Mouse (Mus musculus) embryonic facial prominence, embryonic 10.5 days (tissue): ENCODE data around the gene Letmd1. TPM values are rescaled to one million over a fixed set of nuclear protein-coding genes. Genes with fewer than 3 reads are reported as not detected.
A peak's percentile ranks its signal among the peaks of the same experiment; 100 is the strongest.
"Not testable (repeated sequence)": the region's sequence is repeated elsewhere in the genome, so short reads cannot be mapped to it uniquely, and the experiment has no call there.

Experiments
- DNase-seq: peaks from one replicate; pipeline ENCODE4 v3.0.0-alpha.2; 2017; ENCODE audit warnings: low spot score
- H3K27ac ChIP-seq: fragments of 300-500 bp; sonication (generic); replicated peaks from 2 replicates; pipeline ENCODE4 v1.5.1; 2016; ENCODE audit warnings: mild to moderate bottlenecking
- H3K27me3 ChIP-seq: fragments of 300-500 bp; sonication (generic); replicated peaks from 2 replicates; pipeline ENCODE4 v1.6.1; 2016; ENCODE audit warnings: low read depth, mild to moderate bottlenecking; ENCODE audit not compliant: poor library complexity, severe bottlenecking
- H3K36me3 ChIP-seq: fragments of 300-500 bp; sonication (generic); replicated peaks from 2 replicates; pipeline ENCODE4 v1.6.1; 2016; ENCODE audit warnings: mild to moderate bottlenecking, moderate library complexity
- H3K4me1 ChIP-seq: fragments of 300-500 bp; sonication (generic); 2 replicates; pipeline ENCODE4 v1.6.1; 2016
- H3K4me3 ChIP-seq: fragments of 300-500 bp; sonication (generic); 2 replicates; pipeline ENCODE4 v1.5.1; 2016; ENCODE audit warnings: mild to moderate bottlenecking, moderate library complexity
- H3K9me3 ChIP-seq: fragments of 300-500 bp; sonication (generic); 2 replicates; pipeline ENCODE4 v1.6.1; 2016; ENCODE audit warnings: mild to moderate bottlenecking
- WGBS: fragments of 180-500 bp; shearing (Covaris S2); methylation state at CpG from one replicate; pipeline ENCODE4 v1.1.7; 2016; 5-methylcytosine and 5-hydroxymethylcytosine counted together
- polyA plus RNA-seq: library from polyadenylated mRNA; unstranded; fragments of >200 nt; fragmentation: Nextera tagmentation; extraction: Ambion mirVana; gene quantifications from 2 replicates; pipeline ENCODE4 v1.2.1, GENCODE M21; 2016

Gene Letmd1
- polyA plus RNA-seq, 1 experiment from 2014 or later: 38.6 TPM

DNA sequence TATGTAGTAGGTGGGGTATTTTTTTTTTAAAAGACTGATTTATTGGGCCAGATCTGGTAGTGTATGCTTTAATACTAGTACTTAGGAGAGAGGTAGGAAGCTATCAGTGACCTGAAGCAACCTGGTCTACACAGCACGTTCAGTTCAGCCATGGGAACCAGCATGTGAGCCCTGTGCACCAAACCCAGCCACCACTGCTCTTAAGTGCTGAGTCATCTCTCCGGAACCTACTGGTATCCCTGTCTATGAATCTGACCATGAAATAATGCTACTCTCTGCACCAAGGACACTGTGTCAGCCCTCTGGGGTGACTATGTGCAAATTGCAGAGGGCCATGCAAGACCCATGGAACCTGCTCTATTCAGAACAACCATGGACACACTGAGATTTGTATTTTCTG lies 18.2 kb downstream of the Letmd1 start:
- Histone ChIP-seq H3K4me3 (no peak overlapping the region), H3K27ac (no peak overlapping the region), H3K27me3 (no peaks in the 10 kb centered on the region), H3K9me3 (no peaks in the 10 kb centered on the region), H3K4me1 (peaks cover 51% of the 10 kb centered on the region), H3K36me3 (peaks cover 78% of the 10 kb centered on the region)
- WGBS: 91% methylated on average over 2 of the region's 2 CpGs
- DNase-seq: no peak

DNA sequence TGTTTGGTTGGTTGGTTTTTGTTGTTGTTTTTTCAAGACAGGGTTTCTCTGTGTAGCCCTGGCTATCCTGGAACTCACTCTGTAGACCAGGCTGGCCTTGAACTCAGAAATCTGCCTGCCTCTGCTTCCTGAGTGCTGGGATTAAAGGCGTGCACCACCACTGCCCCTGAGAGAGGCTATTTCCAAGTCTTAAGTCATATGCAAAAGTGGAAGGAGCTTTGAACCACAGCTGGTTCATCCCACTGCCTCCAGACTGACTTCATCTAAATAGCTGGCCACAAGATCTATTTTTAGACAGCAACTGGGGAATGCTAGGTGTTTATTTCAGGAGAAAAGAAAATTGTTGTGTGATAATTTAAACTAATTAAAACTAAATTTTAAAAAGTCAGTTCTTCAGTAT lies 19.5 kb downstream of the Letmd1 start:
- H3K9me3 ChIP-seq, H3K4me3 ChIP-seq, H3K27ac ChIP-seq, DNase-seq, H3K27me3 ChIP-seq: not testable (repeated sequence)
- 88% methylated on average over 1 of the region's 1 CpGs for WGBS
- Histone ChIP-seq H3K36me3 (peaks cover 66% of the 10 kb centered on the region), H3K4me1 (peaks cover 64% of the 10 kb centered on the region)

DNA sequence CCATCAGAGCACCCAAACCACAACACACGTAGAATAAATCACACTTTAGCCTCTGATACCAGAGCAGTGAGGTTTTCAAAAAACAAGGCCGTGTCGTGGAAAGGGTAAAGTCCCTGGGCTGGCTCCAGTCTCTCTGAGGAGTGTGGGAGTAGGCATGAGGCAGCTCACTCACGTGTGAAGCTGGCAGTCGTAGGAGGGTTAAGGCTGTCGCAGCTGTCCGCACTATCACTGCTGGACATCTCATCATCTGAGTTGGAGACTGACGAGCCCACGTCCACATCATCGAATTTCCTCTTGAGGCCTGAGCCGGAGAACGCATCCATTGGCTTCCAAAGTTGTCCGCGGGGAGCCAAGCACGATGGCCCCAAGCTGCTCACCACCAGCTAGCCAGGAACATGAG lies 20.4 kb downstream of the Letmd1 start:
- no peaks in the 10 kb centered on the region for H3K9me3 ChIP-seq
- no peak overlapping the region; the same call in 1 of the 2 replicates for H3K27ac ChIP-seq
- H3K4me3 ChIP-seq: no peak overlapping the region
- whole genome bisulfite sequencing: 88% methylated on average over 15 of the region's 15 CpGs
- H3K27me3 ChIP-seq: no peaks in the 10 kb centered on the region
- H3K36me3 ChIP-seq: peaks cover 56% of the 10 kb centered on the region
- no peak for DNase-seq
- H3K4me1 ChIP-seq: peaks cover 74% of the 10 kb centered on the region

DNA sequence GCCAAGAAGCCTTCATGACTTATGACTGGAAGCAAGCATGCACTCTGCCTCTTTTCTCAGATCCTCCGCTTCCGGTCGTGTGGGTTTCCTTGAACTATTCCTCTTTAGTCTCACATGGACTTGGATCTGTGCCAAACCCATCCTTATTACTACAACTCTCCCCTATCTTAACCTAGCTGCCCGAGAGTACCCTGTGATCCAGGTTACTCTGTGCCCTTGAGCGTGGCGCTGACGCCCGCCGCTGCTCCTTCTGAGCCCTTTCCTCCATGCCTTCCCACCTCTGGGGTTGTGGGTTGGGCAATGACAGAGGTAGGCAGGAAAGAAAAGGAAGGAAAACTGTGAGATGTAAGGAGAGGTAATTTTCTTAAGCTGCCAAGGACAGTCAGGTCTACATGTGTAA lies 23.1 kb downstream of the Letmd1 start:
- peaks cover 61% of the 10 kb centered on the region for H3K4me1 ChIP-seq
- DNase-seq: no peak
- WGBS: 91% methylated on average over 9 of the region's 9 CpGs

DNA sequence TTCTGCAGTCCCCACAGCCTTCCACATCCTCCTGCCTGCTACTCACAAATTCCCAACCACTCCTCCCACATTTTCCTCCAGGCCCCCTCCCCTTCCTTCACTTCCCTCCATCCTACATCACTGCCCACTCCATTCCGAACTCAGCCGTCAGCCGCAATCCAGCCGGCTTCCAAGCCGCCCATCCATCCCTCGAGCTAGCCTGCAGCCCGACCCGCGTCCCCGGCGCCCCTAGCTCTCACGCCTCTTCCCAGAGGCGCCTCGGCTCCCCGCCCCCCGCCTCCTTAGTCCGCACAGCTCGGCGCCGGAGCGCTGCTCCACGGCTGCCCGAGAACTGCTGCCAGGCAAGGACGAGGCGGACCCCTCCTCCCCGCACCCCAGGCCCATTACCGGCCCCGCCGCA lies 25.8 kb downstream of the Letmd1 start:
- H3K4me1 ChIP-seq: peaks cover 46% of the 10 kb centered on the region
- under 1% methylated on average over 29 of the region's 29 CpGs for WGBS
- DNase-seq: no peak

More for the DNA sequence above, 23.1 kb downstream of the Letmd1 start:
- Histone ChIP-seq H3K36me3 (peaks cover 29% of the 10 kb centered on the region), H3K9me3 (no peaks in the 10 kb centered on the region), H3K4me3 (no peak overlapping the region), H3K27ac (no peak overlapping the region), H3K27me3 (no peaks in the 10 kb centered on the region)

DNA sequence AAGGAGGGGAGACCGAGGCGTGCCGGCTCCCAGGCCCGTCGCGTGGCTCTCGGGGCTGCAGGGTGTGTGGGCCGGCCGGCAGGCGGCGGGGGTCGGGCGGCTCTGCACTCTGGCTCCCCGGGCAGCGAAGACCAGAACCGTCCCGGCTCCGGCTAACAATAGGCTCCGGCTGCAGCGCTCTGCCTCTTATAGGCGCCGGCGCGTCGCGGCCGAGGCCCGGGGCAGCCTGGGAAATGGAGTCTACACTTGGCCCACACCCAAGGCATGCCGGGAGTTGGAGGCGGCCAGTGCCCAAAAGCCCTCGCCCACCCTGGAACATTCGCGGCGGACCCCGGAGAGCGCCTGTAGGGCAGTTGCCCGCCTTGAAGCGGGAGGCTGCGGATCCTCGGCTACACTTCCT lies 26.3 kb downstream of the Letmd1 start, which contains the start of gene Csrnp2:
Csrnp2 (minus strand) TSS at position 387 of the 400 bp plus-strand sequence.
- WGBS: 0% methylated on average over 40 of the region's 40 CpGs
- Histone ChIP-seq H3K27me3 (no peaks in the 10 kb centered on the region), H3K9me3 (no peaks in the 10 kb centered on the region), H3K4me3 (peak within 1 kb of the TSS; percentile 84), H3K4me1 (peaks cover 42% of the 10 kb centered on the region), H3K36me3 (no peaks in the 10 kb centered on the region; the same call in 1 of the 2 replicates), H3K27ac (peak within 1 kb of the TSS; percentile 98)
- peak; percentile 97 for DNase-seq

More for the DNA sequence above, 25.8 kb downstream of the Letmd1 start:
- Histone ChIP-seq H3K9me3 (no peaks in the 10 kb centered on the region), H3K27ac (peak overlapping the region; percentile 98), H3K4me3 (peak overlapping the region; percentile 84), H3K36me3 (peaks cover 2% of the 10 kb centered on the region), H3K27me3 (no peaks in the 10 kb centered on the region)

DNA sequence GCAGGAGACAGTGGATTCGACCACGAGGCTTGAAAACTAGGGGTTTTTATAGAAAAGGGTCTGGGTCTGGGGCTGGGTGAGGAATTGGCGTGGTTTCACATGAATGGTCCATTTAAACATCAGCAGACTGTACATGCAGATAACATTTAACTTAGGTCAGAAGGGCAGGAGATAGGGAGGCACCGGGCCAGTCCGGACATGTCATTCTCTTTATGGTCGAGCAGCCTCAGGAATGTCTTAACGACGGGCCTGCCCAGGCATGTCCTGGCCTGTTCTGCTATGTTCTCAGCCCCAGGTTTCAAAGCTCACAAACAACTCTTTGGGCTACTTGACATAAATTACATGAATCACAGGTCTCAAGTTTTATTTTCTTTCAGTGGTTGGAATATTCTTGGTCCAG lies 30.7 kb downstream of the Letmd1 start:
- 90% methylated on average over 8 of the region's 8 CpGs for whole genome bisulfite sequencing
- H3K4me1 ChIP-seq, H3K9me3 ChIP-seq, H3K4me3 ChIP-seq, H3K27me3 ChIP-seq, H3K27ac ChIP-seq, DNase-seq: not testable (repeated sequence)
- H3K36me3 ChIP-seq: peaks cover 17% of the 10 kb centered on the region

DNA sequence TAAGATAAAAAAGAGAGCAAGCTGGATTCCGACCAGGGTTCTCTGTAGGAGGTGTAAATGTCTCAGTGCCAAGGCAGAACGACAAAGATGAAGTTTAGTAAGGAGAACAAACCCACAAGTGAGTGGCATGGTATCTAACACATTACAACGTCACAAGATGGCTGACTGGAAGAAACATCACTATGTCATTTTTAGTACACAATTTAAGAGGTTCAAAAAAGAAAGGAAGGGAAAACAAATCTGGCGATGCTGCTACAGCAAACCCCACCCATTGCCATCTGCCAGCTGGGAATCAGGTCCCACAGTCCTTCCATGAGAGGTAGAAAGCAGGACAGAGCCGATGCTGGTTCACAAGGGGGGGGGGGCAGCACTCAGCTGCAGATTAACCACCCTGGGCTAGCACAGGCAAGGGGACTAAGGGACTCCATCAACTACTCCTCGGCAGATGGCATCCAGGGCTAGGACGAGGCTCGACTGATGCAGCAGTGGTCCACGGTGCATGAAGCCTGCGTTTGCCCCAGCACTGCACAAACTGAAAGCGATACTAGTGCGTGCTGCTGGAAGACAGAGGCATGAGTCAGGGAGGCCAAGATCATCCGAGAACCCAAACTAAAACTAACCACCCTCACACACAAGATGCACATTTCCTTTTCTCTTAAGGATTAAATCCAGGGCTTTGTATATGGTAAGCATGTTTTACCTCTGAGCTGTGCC lies 39.8 kb downstream of the Letmd1 start:
- no peak for DNase-seq
- H3K4me1 ChIP-seq: no peaks in the 10 kb centered on the region
- no peaks in the 10 kb centered on the region for H3K27me3 ChIP-seq
- H3K36me3 ChIP-seq: peaks cover 95% of the 10 kb centered on the region
- no peak overlapping the region for H3K27ac ChIP-seq
- H3K9me3 ChIP-seq: no peaks in the 10 kb centered on the region
- no peak overlapping the region for H3K4me3 ChIP-seq
- 89% methylated on average over 13 of the region's 13 CpGs for WGBS

DNA sequence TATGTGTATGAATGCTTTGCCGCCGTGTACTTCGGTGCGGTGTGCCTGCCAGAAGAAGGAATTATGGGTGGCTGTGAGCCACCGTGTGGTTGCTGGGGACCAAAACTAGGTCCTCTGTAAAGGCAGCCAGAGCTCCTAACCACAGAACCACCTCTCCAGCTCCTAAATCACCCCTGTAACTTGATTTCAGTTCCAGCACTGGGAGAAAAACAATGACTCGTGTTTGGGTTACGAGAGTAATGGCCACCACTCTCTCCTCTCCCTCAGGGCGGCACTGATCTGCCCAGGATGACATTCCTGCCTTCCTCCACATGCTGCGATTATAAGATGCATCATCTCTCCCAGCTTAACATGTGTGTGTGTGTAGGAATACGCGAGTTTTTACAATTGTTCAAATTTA lies 41.2 kb downstream of the Letmd1 start:
- no peak overlapping the region for H3K27ac ChIP-seq
- H3K27me3 ChIP-seq: no peaks in the 10 kb centered on the region
- no peaks in the 10 kb centered on the region for H3K9me3 ChIP-seq
- H3K36me3 ChIP-seq: peaks cover 96% of the 10 kb centered on the region
- H3K4me1 ChIP-seq: no peaks in the 10 kb centered on the region
- WGBS: 93% methylated on average over 11 of the region's 11 CpGs
- H3K4me3 ChIP-seq: no peak overlapping the region
- no peak for DNase-seq

DNA sequence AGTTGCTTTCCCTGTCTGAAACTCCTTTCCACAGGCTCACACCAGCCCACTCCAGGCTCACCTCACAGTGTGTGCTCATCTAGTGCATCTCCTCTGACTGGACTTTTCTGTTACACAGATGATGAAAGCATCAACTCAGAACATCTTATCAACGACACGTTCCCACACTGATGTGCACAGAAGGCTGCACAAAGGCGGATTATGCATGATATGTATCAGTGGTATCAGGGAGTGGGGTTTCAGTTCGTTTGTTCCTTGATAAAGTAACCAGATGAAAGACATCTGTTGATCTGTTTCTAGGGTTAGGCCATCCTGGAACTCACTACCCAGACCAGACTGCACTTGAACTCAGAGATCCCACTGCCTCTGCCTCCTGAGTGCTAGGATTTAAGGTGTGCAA lies 44.6 kb downstream of the Letmd1 start:
- Histone ChIP-seq H3K36me3 (peaks cover 94% of the 10 kb centered on the region), H3K27ac (no peak overlapping the region), H3K27me3 (no peaks in the 10 kb centered on the region), H3K4me3 (no peak overlapping the region), H3K4me1 (no peaks in the 10 kb centered on the region), H3K9me3 (no peaks in the 10 kb centered on the region)
- no peak for DNase-seq
- WGBS: 90% methylated on average over 4 of the region's 4 CpGs

DNA sequence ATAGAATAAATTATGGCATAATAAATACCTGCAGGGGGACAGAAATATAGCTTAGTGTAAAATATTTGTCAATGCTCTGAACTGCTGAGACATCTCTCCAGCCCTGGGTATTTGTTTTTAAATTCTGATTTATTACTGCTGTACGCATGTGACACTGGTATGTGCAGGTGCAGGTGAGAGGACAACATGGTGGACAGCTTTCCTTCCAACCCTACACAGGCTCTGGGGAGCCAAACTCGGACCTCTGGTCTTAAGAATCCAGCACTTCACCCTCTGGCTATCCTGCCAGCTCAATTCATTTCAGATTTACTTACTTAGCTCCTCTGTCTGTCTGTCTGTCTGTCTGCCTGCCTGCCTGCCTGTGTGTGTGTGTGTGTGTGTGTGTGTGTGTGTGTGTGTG lies 46.3 kb downstream of the Letmd1 start:
- no peaks in the 10 kb centered on the region for H3K27me3 ChIP-seq
- H3K9me3 ChIP-seq: no peaks in the 10 kb centered on the region
- no peak for DNase-seq
- WGBS: 88% methylated on average over 2 of the region's 2 CpGs
- H3K4me3 ChIP-seq: no peak overlapping the region
- H3K27ac ChIP-seq: no peak overlapping the region
- H3K36me3 ChIP-seq: peaks cover 94% of the 10 kb centered on the region
- H3K4me1 ChIP-seq: no peaks in the 10 kb centered on the region

DNA sequence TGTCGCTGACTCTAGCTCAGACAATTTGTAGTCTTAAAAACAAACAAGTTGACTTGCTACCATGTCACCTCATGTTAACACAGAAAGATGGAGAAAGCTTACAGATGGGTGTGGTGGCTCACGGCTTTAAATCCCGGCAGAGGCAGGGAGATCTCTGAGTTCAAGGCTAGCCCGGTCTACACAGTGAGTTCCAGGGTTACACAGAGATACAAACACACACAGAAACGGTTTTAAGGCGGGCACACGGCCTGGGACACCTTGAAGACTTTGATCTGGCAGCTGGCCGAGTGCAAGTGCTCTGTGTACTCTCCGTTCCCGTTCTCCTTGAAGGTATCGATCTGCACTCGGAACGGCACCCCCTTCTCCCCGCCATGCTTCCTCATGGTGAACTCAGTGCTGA lies 51.5 kb downstream of the Letmd1 start:
- no peak for DNase-seq
- Histone ChIP-seq H3K27me3 (no peaks in the 10 kb centered on the region), H3K9me3 (no peaks in the 10 kb centered on the region), H3K4me3 (no peak overlapping the region), H3K27ac (no peak overlapping the region), H3K4me1 (no peaks in the 10 kb centered on the region), H3K36me3 (peaks cover 86% of the 10 kb centered on the region)
- 93% methylated on average over 14 of the region's 14 CpGs for WGBS

DNA sequence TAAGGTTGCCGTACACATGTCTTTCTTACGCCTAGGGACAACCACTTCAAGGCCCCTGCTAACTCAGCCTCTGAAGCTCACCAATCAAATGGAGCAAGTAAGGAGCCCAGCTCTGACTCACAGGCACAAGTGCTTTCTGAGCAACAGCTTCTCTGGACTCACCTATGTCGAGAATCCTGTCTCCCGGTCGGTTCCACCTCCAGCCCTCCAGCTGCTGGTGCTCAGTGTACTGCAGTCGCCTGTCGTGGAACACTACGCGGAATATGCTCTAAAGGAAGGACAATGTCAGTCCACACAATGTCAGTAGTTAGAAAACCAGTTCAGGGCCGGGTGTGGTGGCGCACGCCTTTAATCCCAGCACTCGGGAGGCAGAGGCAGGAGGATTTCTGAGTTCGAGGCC lies 56.6 kb downstream of the Letmd1 start:
- no peak overlapping the region for H3K4me3 ChIP-seq
- H3K27ac ChIP-seq: no peak overlapping the region
- no peaks in the 10 kb centered on the region for H3K27me3 ChIP-seq
- WGBS: 94% methylated on average over 14 of the region's 14 CpGs
- H3K9me3 ChIP-seq: no peaks in the 10 kb centered on the region
- DNase-seq: no peak
- peaks cover 69% of the 10 kb centered on the region for H3K36me3 ChIP-seq
- no peaks in the 10 kb centered on the region for H3K4me1 ChIP-seq
